Mouse (Mus musculus): ENCODE results near the gene Triobp.
"Not testable (repeated sequence)": the region's sequence is repeated elsewhere in the genome, so short reads cannot be mapped to it uniquely, and the experiment has no call there.

The Triobp gene

GRCm38 (mm10) chr15:79003079-79003478 is 55.6 kb downstream of the Triobp start:
- no peak for DNase-seq

- DNase-seq = no peak
These were observed 58.1 kb downstream of the Triobp start for GRCm38 (mm10) chr15:79005581-79005980.

GRCm38 (mm10) chr15:79006638-79007037 is 59.1 kb downstream of the Triobp start:
- DNase-seq = no peak

GRCm38 (mm10) chr15:79007059-79007458 is 59.5 kb downstream of the Triobp start:
- DNase-seq = no peak

- DNase-seq = not testable (repeated sequence)
These were observed 60.3 kb downstream of the Triobp start for GRCm38 (mm10) chr15:79007836-79008235.

GRCm38 (mm10) chr15:79009734-79010133 is 62.2 kb downstream of the Triobp start:
- no peak for DNase-seq

- no peak for DNase-seq
These were observed 64.0 kb downstream of the Triobp start for GRCm38 (mm10) chr15:79011550-79011949.

GRCm38 (mm10) chr15:79013382-79013781 is 65.9 kb downstream of the Triobp start:
- DNase-seq = no peak

GRCm38 (mm10) chr15:79018191-79018590 is 70.7 kb downstream of the Triobp start:
- no peak for DNase-seq

GRCm38 (mm10) chr15:79018886-79019285 is 71.4 kb downstream of the Triobp start:
- DNase-seq = no peak

- peak in 1 of 2 experiments; percentile 45 for DNase-seq
These were observed 75.2 kb downstream of the Triobp start for GRCm38 (mm10) chr15:79022671-79023230.

GRCm38 (mm10) chr15:79023366-79023765 is 75.8 kb downstream of the Triobp start:
- peak in 1 of 2 experiments; percentile 42 for DNase-seq

GRCm38 (mm10) chr15:79025687-79026308 is 78.3 kb downstream of the Triobp start:
- peak in 1 of 2 experiments; percentile 36 for DNase-seq

GRCm38 (mm10) chr15:79026511-79027290 is 79.2 kb downstream of the Triobp start:
- peak; percentile 70 to 72 for DNase-seq

GRCm38 (mm10) chr15:79027291-79028205 is 80.0 kb downstream of the Triobp start:
- DNase-seq = peak in 1 of 2 experiments; percentile 30

- peak; percentile 90 to 92 for DNase-seq
These were observed 80.8 kb downstream of the Triobp start, which contains the start of gene H1f0 for GRCm38 (mm10) chr15:79028237-79028738. TSS of gene H1f0 (plus strand) at chr15:79028450.

- no peak for DNase-seq
These were observed 81.4 kb downstream of the Triobp start for GRCm38 (mm10) chr15:79028823-79029484.

- no peak for DNase-seq
These were observed 82.2 kb downstream of the Triobp start for GRCm38 (mm10) chr15:79029519-79030241.

GRCm38 (mm10) chr15:79030551-79031435 is 83.3 kb downstream of the Triobp start:
- DNase-seq = peak; percentile 95 to 97

- DNase-seq = not testable (repeated sequence)
These were observed 84.4 kb downstream of the Triobp start for GRCm38 (mm10) chr15:79031908-79032307.
